Mouse (Mus musculus) urinary bladder, adult 2 months (tissue): ENCODE data around the gene Rab40c. TPM values are rescaled to one million over a fixed set of nuclear protein-coding genes. Genes with fewer than 3 reads are reported as not detected.

Experiments used
- DNase-seq: peaks from one replicate; pipeline ENCODE4 v3.0.0; 2022; ENCODE audit warnings: low spot score
- polyA plus RNA-seq: library from polyadenylated mRNA; depleted of rRNA; stranded (reverse); fragments of >200 nt; gene quantifications from 2 replicates; pipeline ENCODE4 v1.2.3, GENCODE M21; 2012

Gene Rab40c
- polyA plus RNA-seq, 1 experiment, result 44.3 TPM

- DNase-seq, result no peak
Observed at GRCm38 (mm10) chr17:25895891-25896290, 23.6 kb downstream of the Rab40c start.

GRCm38 (mm10) chr17:25895415-25895814 lies 24.1 kb downstream of the Rab40c start:
- no peak for DNase-seq

- DNase-seq, result no peak
Observed at GRCm38 (mm10) chr17:25893975-25894617, 25.4 kb downstream of the Rab40c start.

GRCm38 (mm10) chr17:25888837-25889236 lies 30.7 kb downstream of the Rab40c start:
- DNase-seq, result no peak

GRCm38 (mm10) chr17:25887467-25887866 lies 32.1 kb downstream of the Rab40c start:
- no peak for DNase-seq

- DNase-seq, result no peak
Observed at GRCm38 (mm10) chr17:25886806-25887205, 32.7 kb downstream of the Rab40c start.

GRCm38 (mm10) chr17:25885636-25886035 lies 33.9 kb downstream of the Rab40c start:
- DNase-seq, result no peak

GRCm38 (mm10) chr17:25883824-25884223 lies 35.7 kb downstream of the Rab40c start:
- no peak for DNase-seq

- no peak for DNase-seq
Observed at GRCm38 (mm10) chr17:25883268-25883667, 36.3 kb downstream of the Rab40c start.

- no peak for DNase-seq
Observed at GRCm38 (mm10) chr17:25882306-25882705, 37.2 kb downstream of the Rab40c start.

GRCm38 (mm10) chr17:25881691-25882090 lies 37.8 kb downstream of the Rab40c start:
- DNase-seq, result no peak

- DNase-seq, result no peak
Observed at GRCm38 (mm10) chr17:25880913-25881641, 38.5 kb downstream of the Rab40c start.

GRCm38 (mm10) chr17:25880196-25880910 lies 39.2 kb downstream of the Rab40c start, which contains the start of gene Wfikkn1:
TSS of gene Wfikkn1 (minus strand) at chr17:25880858.
- no peak for DNase-seq

- DNase-seq, result no peak
Observed at GRCm38 (mm10) chr17:25879750-25880149, 39.8 kb downstream of the Rab40c start.

GRCm38 (mm10) chr17:25879261-25879660 lies 40.3 kb downstream of the Rab40c start:
- DNase-seq, result no peak

- DNase-seq, result no peak
Observed at GRCm38 (mm10) chr17:25878611-25879180, 40.8 kb downstream of the Rab40c start.

- no peak for DNase-seq
Observed at GRCm38 (mm10) chr17:25877741-25878610, 41.6 kb downstream of the Rab40c start.

GRCm38 (mm10) chr17:25877025-25877424 lies 42.5 kb downstream of the Rab40c start:
- no peak for DNase-seq

- no peak for DNase-seq
Observed at GRCm38 (mm10) chr17:25876347-25876915, 43.1 kb downstream of the Rab40c start.

GRCm38 (mm10) chr17:25875171-25876136 lies 44.1 kb downstream of the Rab40c start:
- peak; percentile 83 for DNase-seq
